8 mouse cellular contexts compared by ENCODE assay signal in genomic region chr17:84957487-84958259, GRCm38 (mm10). TPM values are rescaled to one million over a fixed set of nuclear protein-coding genes. Genes with fewer than 3 reads are reported as not detected.
DNase-seq lines count a peak whose midpoint lies in the region; ATAC-seq lines count a peak whose summit lies in the region.

No protein-coding gene starts in this region.

- ATAC-seq in hindbrain, embryonic 15.5 days (ENCODE audit: low FRiP score, low read depth), result peak; percentile 99

- H3K36me3 ChIP-seq in hindbrain, embryonic 15.5 days, result no peaks in the 10 kb centered on the region

- peak overlapping the region; percentile 72 for H3K4me2 ChIP-seq in hindbrain, embryonic 15.5 days

- H3K4me1 ChIP-seq in hindbrain, embryonic 15.5 days (replicated peaks), result peaks cover 29% of the 10 kb centered on the region

- peak overlapping the region; percentile 93 for H3K9ac ChIP-seq in hindbrain, embryonic 15.5 days

- peak overlapping the region; percentile 96 for H3K27ac ChIP-seq in hindbrain, embryonic 15.5 days (replicated peaks)

- peak; percentile 100 for DNase-seq in T-cell, adult 2 months (ENCODE audit: low spot score)
- peak; percentile 99 to 100 for DNase-seq in cerebellum, postnatal 36 days
- peak; percentile 100 for DNase-seq in frontal cortex, postnatal 36 days (ENCODE audit: low spot score in 2 of 2)
- peak; percentile 100 for DNase-seq in left cerebral cortex, adult 11 months (ENCODE audit: low spot score)
- DNase-seq in lung, postnatal 4 days, result peak; percentile 100
- peak; percentile 100 for DNase-seq in retina, postnatal 7 days (ENCODE audit: low read depth, low spot score)
- DNase-seq in urinary bladder, adult 2 months (ENCODE audit: low spot score), result peak; percentile 96

- WGBS in hindbrain, embryonic 15.5 days, result under 1% methylated on average over 49 of the region's 55 CpGs

- H3K4me3 ChIP-seq in hindbrain, embryonic 15.5 days, result peak overlapping the region; percentile 91

- H3K27me3 ChIP-seq in hindbrain, embryonic 15.5 days, result no peaks in the 10 kb centered on the region

- no peaks in the 10 kb centered on the region for H3K9me3 ChIP-seq in hindbrain, embryonic 15.5 days

RNA-seq across cellular contexts. Expression of gene Ppm1b, which starts 1.1 kb away (rescaled TPM):
- 85.1 and 87.6 TPM in 2 replicates for polyA plus RNA-seq in hindbrain, embryonic 15.5 days (2015; fragmentation: Nextera tagmentation; extraction: Ambion mirVana)
- 55.2 and 63.3 TPM in 2 replicates for polyA plus RNA-seq in urinary bladder, adult 2 months (2012; rRNA removed)

Comparison
In these comparisons a context has a peak if more than half of its experiments do, and no peak if none do; other contexts are left out.
1. Peak in every context shown above with its lines: DNase-seq, ATAC-seq, H3K4me3 ChIP-seq and H3K27ac ChIP-seq.